Mouse (Mus musculus): ENCODE measurements at regions not wholly inside any gene's neighbourhood (a gene's known extent, or its start where the extent isn't known, plus 50 kb on each side); places are given as distances from the start of the nearest gene placed in this dataset.

GRCm38 (mm10) chr7:66493216-66493885 is 66.0 kb upstream of the Aldh1a3 start:
- TF ChIP-seq CTCF (IDR thresholded peaks at IDR 0.05; ENCODE audit: borderline replicate concordance, insufficient read depth, low read depth, low read length) (no peak), POLR2A (IDR thresholded peaks at IDR 0.05; ENCODE audit: borderline replicate concordance, insufficient read depth, low read length) (no peak)

Data from cerebellum, adult 2 months (tissue).